Mouse (Mus musculus) CD8-positive naive resting alpha-beta T cell, adult 2 months (primary cell): ENCODE measurements around the gene 4921504E06Rik.

Source experiments
- DNase-seq, 2 experiments: peaks; one replicate each; pipeline ENCODE4 v3.0.0; 2022; ENCODE audit warnings: low read depth in 2 of 2, low spot score in 2 of 2

The 4921504E06Rik gene

GRCm38 (mm10) chr2:19511032-19511431 lies 42.7 kb downstream of the 4921504E06Rik start:
- no peak for DNase-seq

GRCm38 (mm10) chr2:19505744-19506143 lies 48.0 kb downstream of the 4921504E06Rik start:
- no peak for DNase-seq

GRCm38 (mm10) chr2:19490262-19490661 lies 63.5 kb downstream of the 4921504E06Rik start:
- DNase-seq = no peak

- DNase-seq = no peak
Observed at GRCm38 (mm10) chr2:19461940-19462339, 91.8 kb downstream of the 4921504E06Rik start.

GRCm38 (mm10) chr2:19458785-19459184 lies 94.9 kb downstream of the 4921504E06Rik start:
- no peak for DNase-seq

GRCm38 (mm10) chr2:19455857-19456482 lies 97.7 kb downstream of the 4921504E06Rik start:
- DNase-seq = no peak

- DNase-seq = no peak
Observed at GRCm38 (mm10) chr2:19455228-19455627, 98.5 kb downstream of the 4921504E06Rik start.

GRCm38 (mm10) chr2:19452531-19453055 lies 101.1 kb downstream of the 4921504E06Rik start:
- no peak for DNase-seq

- DNase-seq = no peak
Observed at GRCm38 (mm10) chr2:19449308-19449707, 104.4 kb downstream of the 4921504E06Rik start.

GRCm38 (mm10) chr2:19448042-19448700 lies 105.5 kb downstream of the 4921504E06Rik start:
- DNase-seq = no peak

GRCm38 (mm10) chr2:19446746-19447145 lies 107.0 kb downstream of the 4921504E06Rik start:
- no peak for DNase-seq

- no peak for DNase-seq
Observed at GRCm38 (mm10) chr2:19445871-19446501, 107.7 kb downstream of the 4921504E06Rik start.

GRCm38 (mm10) chr2:19444931-19445831 lies 108.5 kb downstream of the 4921504E06Rik start, which contains the start of gene Ptf1a:
TSS of gene Ptf1a (plus strand) at chr2:19445663.
- DNase-seq = no peak

- DNase-seq = no peak
Observed at GRCm38 (mm10) chr2:19444346-19444745, 109.4 kb downstream of the 4921504E06Rik start.

- DNase-seq = no peak
Observed at GRCm38 (mm10) chr2:19431614-19432323, 121.9 kb downstream of the 4921504E06Rik start.

GRCm38 (mm10) chr2:19431186-19431585 lies 122.5 kb downstream of the 4921504E06Rik start:
- DNase-seq = no peak

GRCm38 (mm10) chr2:19430746-19431145 lies 123.0 kb downstream of the 4921504E06Rik start:
- no peak for DNase-seq

GRCm38 (mm10) chr2:19429691-19430690 lies 123.7 kb downstream of the 4921504E06Rik start:
- DNase-seq = no peak

GRCm38 (mm10) chr2:19429031-19429430 lies 124.7 kb downstream of the 4921504E06Rik start:
- DNase-seq = no peak
